Mouse (Mus musculus) MEL (cell line): Measurements from ENCODE around the gene Zfp644.

Experiments
- CHD2 ChIP-seq: IDR thresholded peaks from 2 replicates; pipeline ENCODE4 v1.6.1; 2011; ENCODE audit warnings: low read length, improper control_type of control experiment
- CTCF ChIP-seq, 3 experiments: IDR thresholded peaks in 2 of 3; conservative IDR thresholded peaks in 1 of 3; 2 replicates each; pipeline ENCODE4 v1.5.1; 2011 to 2012; ENCODE audit warnings: low read length in 3 of 3, low read depth in 2 of 3, mild to moderate bottlenecking in 2 of 3, improper control_type of control experiment in 1 of 3, inconsistent platforms in 1 of 3, mixed read lengths in 1 of 3, moderate library complexity in 1 of 3; ENCODE audit not compliant: control insufficient read depth in 1 of 3, insufficient read depth in 1 of 3, poor library complexity in 1 of 3, severe bottlenecking in 1 of 3
- EP300 ChIP-seq, 2 experiments: IDR thresholded peaks; 2 replicates each; pipeline ENCODE4 v1.6.1; 2011; ENCODE audit warnings: improper control_type of control experiment in 2 of 2, low read length in 2 of 2, low read depth in 1 of 2, mild to moderate bottlenecking in 1 of 2
- GATA1 ChIP-seq: IDR thresholded peaks from 2 replicates; pipeline ENCODE4 v1.6.1; 2011; ENCODE audit warnings: low read depth, low read length, improper control_type of control experiment
- MYC ChIP-seq: IDR thresholded peaks from 2 replicates; pipeline ENCODE4 v1.6.1; 2011; ENCODE audit warnings: low read depth, mild to moderate bottlenecking, low read length, improper control_type of control experiment, moderate library complexity
- NELFE ChIP-seq: IDR thresholded peaks from 2 replicates; pipeline ENCODE4 v1.6.1; 2011; ENCODE audit warnings: low read depth, low read length, improper control_type of control experiment
- POLR2A ChIP-seq, 2 experiments: IDR thresholded peaks; 2 replicates each; pipeline ENCODE4 v1.6.1; 2011 to 2012; ENCODE audit warnings: low read length in 2 of 2, mild to moderate bottlenecking in 2 of 2, control low read depth in 1 of 2, improper control_type of control experiment in 1 of 2, low read depth in 1 of 2, moderate library complexity in 1 of 2; ENCODE audit not compliant: control insufficient read depth in 1 of 2, insufficient read depth in 1 of 2, poor library complexity in 1 of 2
- POLR2AphosphoS5 ChIP-seq: IDR thresholded peaks from 2 replicates; pipeline ENCODE4 v1.6.1; 2012; ENCODE audit warnings: low read depth, borderline replicate concordance, mild to moderate bottlenecking, inconsistent platforms, low read length, moderate library complexity, mixed read lengths
- SMC3 ChIP-seq: IDR thresholded peaks from 2 replicates; pipeline ENCODE4 v1.6.1; 2011; ENCODE audit warnings: low read depth, low read length, improper control_type of control experiment
- TBP ChIP-seq: IDR thresholded peaks from 2 replicates; pipeline ENCODE4 v1.8.0; 2011; ENCODE audit warnings: low read depth, low read length, improper control_type of control experiment
- TCF12 ChIP-seq: IDR thresholded peaks from 2 replicates; pipeline ENCODE4 v1.6.1; 2014; ENCODE audit warnings: low read depth, mild to moderate bottlenecking, inconsistent platforms, low read length, improper control_type of control experiment, moderate library complexity
- USF1 ChIP-seq: IDR thresholded peaks from 2 replicates; pipeline ENCODE4 v1.6.1; 2014; ENCODE audit warnings: low read depth, mild to moderate bottlenecking, inconsistent platforms, low read length, improper control_type of control experiment, moderate library complexity
- ZC3H11A ChIP-seq: IDR thresholded peaks from 2 replicates; pipeline ENCODE4 v1.6.1; 2012; ENCODE audit warnings: low read depth, mild to moderate bottlenecking, inconsistent platforms, low read length, improper control_type of control experiment
- ZKSCAN1 ChIP-seq: IDR thresholded peaks from 2 replicates; pipeline ENCODE4 v1.6.1; 2012; ENCODE audit warnings: low read depth, mild to moderate bottlenecking, inconsistent platforms, low read length, improper control_type of control experiment, moderate library complexity

DNA sequence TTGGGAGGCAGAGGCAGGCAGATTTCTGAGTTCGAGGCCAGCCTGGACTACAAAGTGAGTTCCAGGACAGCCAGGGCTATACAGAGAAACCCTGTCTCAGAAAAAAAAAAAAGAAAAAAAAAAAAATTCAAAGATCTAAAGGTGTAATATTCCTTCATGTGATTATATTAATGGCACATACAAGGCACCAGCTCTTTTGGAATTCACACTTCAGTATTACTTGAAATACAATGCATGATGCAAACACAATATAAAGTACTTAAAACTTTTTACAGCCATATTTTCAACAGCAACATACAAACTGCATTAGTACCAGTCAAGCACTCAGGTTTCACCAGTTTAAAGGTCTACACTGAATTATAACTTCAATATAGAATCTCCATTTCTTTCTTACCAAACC is 2.4 kb downstream of the Zfp644 start:
- TF ChIP-seq TBP = no peak
- TF ChIP-seq ZKSCAN1 = no peak
- TF ChIP-seq CHD2 = no peak
- no peak for TF ChIP-seq SMC3
- no peak for TF ChIP-seq TCF12
- no peak for TF ChIP-seq CTCF (IDR thresholded peaks at IDR 0.05 in 2 of 3, conservative IDR thresholded peaks at IDR 0.05 in 1 of 3; ENCODE audit: control insufficient read depth in 1 of 3, insufficient read depth in 1 of 3, low read depth in 2 of 3, low read length in 3 of 3, poor library complexity in 1 of 3, severe bottlenecking in 1 of 3)
- TF ChIP-seq ZC3H11A = no peak
- TF ChIP-seq POLR2A (IDR thresholded peaks at IDR 0.05; ENCODE audit: control insufficient read depth in 1 of 2, insufficient read depth in 1 of 2, low read depth in 1 of 2, low read length in 2 of 2, poor library complexity in 1 of 2) = no peak
- TF ChIP-seq MYC = no peak
- no peak for TF ChIP-seq NELFE
- TF ChIP-seq EP300 (IDR thresholded peaks at IDR 0.05; ENCODE audit: low read depth in 1 of 2, low read length in 2 of 2) = no peak
- no peak for TF ChIP-seq POLR2AphosphoS5
- no peak for TF ChIP-seq GATA1
- TF ChIP-seq USF1 = no peak
